Mouse (Mus musculus): Measurements from ENCODE around the gene Slc2a9. TPM values are rescaled to one million over a fixed set of nuclear protein-coding genes. Genes with fewer than 3 reads are reported as not detected.

Gene Slc2a9
- polyA plus RNA-seq, 1 experiment from 2014 or later = 2.7 TPM

GRCm38 (mm10) chr5:38538508-38538907 lies 35.6 kb upstream of the Slc2a9 start:
- in situ Hi-C loops (cut with MboI; ENCODE audit: low pct_unique_long_range_greater_than_20kb) = loop anchor here (25.0 kb wide), 1 partner anchor 1201 kb away; the partner anchor contains the start of genes Evc and Evc2
- no peak for TF ChIP-seq CTCF (IDR thresholded peaks at IDR 0.05)
- ChIA-PET POLR2A (interaction anchor here (0.8 to 1.0 kb wide), 2 partner anchors 22 to 25 kb away, joined by 3 read pairs; no protein-coding TSS in a partner anchor), CTCF (interaction anchor here (0.7 to 1.7 kb wide), 4 partner anchors 10 to 32 kb away, joined by 3 to 4 read pairs (median 4); no protein-coding TSS in a partner anchor)
- no peaks in the 10 kb centered on the region for H3K27me3 ChIP-seq
- ATAC-seq = no peak
- DNase-seq (ENCODE audit: low read depth, low spot score) = no peak

DNA sequence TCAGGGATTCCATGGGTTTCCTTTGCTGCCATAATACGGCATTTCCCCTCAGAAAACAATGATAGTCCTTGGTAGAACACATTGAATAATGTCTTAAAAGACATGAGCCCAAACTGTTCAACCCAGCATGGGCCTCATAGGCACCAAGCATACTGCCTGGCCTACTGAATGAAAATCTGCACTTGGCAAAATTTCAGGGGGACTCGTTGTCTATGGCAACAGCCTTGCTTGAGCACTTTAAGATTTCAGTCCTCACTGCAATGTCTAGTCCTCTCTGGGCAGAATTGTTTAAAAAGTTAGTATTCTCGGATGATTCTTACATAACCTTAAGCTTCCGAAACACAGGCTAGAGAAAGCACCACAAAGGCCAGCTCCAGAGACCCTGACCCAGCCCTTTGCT lies 34.9 kb upstream of the Slc2a9 start:
- ChIA-PET CTCF (interaction anchor here (0.7 to 1.7 kb wide), 4 partner anchors 9 to 33 kb away, joined by 3 to 4 read pairs (median 4); no protein-coding TSS in a partner anchor), POLR2A (interaction anchor here (0.8 kb wide), 1 partner anchor 24 kb away, joined by 3 read pairs; no protein-coding TSS in a partner anchor)
- no peak for TF ChIP-seq CTCF (IDR thresholded peaks at IDR 0.05)
- no peaks in the 10 kb centered on the region for H3K27me3 ChIP-seq
- DNase-seq (ENCODE audit: low read depth, low spot score) (no peak), ATAC-seq (no peak)
- in situ Hi-C loops (cut with MboI; ENCODE audit: low pct_unique_long_range_greater_than_20kb) = loop anchor here (25.0 kb wide), 1 partner anchor 1201 kb away; the partner anchor contains the start of genes Evc and Evc2

DNA sequence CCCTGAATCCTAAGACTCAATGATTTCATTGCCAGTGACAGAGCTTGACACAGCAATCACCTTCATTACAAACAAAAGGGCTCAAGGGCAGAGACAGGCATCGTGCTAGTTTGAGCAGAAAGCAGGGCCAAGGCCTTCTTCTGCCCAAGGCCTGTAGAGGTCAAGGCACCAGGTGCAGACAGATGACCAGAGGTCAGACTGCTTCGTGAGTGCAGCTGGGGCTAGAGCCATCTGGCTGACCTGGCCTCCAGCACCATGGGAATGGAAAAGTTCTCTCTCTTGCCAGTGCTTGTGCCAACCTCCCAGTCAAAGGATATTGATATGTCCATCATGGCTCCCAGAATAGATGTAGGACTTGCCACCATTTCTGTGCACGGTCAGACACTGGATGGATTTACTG lies 33.9 kb upstream of the Slc2a9 start:
- in situ Hi-C loops (cut with MboI; ENCODE audit: low pct_unique_long_range_greater_than_20kb) = loop anchor here (25.0 kb wide), 1 partner anchor 1200 kb away; the partner anchor contains the start of genes Evc and Evc2
- POLR2A ChIA-PET = no interaction called here
- TF ChIP-seq CTCF (IDR thresholded peaks at IDR 0.05) = no peak
- CTCF ChIA-PET = interaction anchor here (1.2 kb wide), 1 partner anchor 8 kb away, joined by 4 read pairs; no protein-coding TSS in a partner anchor
- no peaks in the 10 kb centered on the region for H3K27me3 ChIP-seq
- ATAC-seq (no peak), DNase-seq (ENCODE audit: low read depth, low spot score) (no peak)

GRCm38 (mm10) chr5:38532084-38532483 lies 29.1 kb upstream of the Slc2a9 start:
- H3K27me3 ChIP-seq = no peaks in the 10 kb centered on the region
- POLR2A ChIA-PET = interaction anchor here (0.9 kb wide), 1 partner anchor 38 kb away, joined by 4 read pairs; no protein-coding TSS in a partner anchor
- in situ Hi-C loops (cut with MboI; ENCODE audit: low pct_unique_long_range_greater_than_20kb) = loop anchor here (25.0 kb wide), 1 partner anchor 1195 kb away; the partner anchor contains the start of genes Evc and Evc2
- no peak for TF ChIP-seq CTCF (IDR thresholded peaks at IDR 0.05)
- CTCF ChIA-PET = interaction anchor here (1.1 to 3.5 kb wide), 4 partner anchors 10 to 52 kb away, joined by 3 to 18 read pairs (median 4); no protein-coding TSS in a partner anchor
- ATAC-seq = no peak
- DNase-seq (ENCODE audit: low read depth, low spot score) = no peak

GRCm38 (mm10) chr5:38529724-38530428 lies 26.9 kb upstream of the Slc2a9 start:
- DNase-seq (ENCODE audit: low read depth, low spot score) (no peak), ATAC-seq (peak; percentile 45)
- no peaks in the 10 kb centered on the region for H3K27me3 ChIP-seq
- in situ Hi-C loops (cut with MboI; ENCODE audit: low pct_unique_long_range_greater_than_20kb) = loop anchor here (25.0 kb wide), 1 partner anchor 1193 kb away; the partner anchor contains the start of genes Evc and Evc2
- ChIA-PET CTCF (interaction anchor here (0.8 to 1.6 kb wide), 4 partner anchors 16 to 38 kb away, joined by 3 read pairs; no protein-coding TSS in a partner anchor), POLR2A (no interaction called here)
- no peak for TF ChIP-seq CTCF (IDR thresholded peaks at IDR 0.05)

GRCm38 (mm10) chr5:38522977-38523376 lies 20.0 kb upstream of the Slc2a9 start:
- no peak for TF ChIP-seq CTCF (IDR thresholded peaks at IDR 0.05)
- no peaks in the 10 kb centered on the region for H3K27me3 ChIP-seq
- CTCF ChIA-PET = interaction anchor here (1.2 to 2.3 kb wide), 3 partner anchors 9 to 215 kb away, joined by 4 to 7 read pairs (median 5); no protein-coding TSS in a partner anchor
- no peak for DNase-seq (ENCODE audit: low read depth, low spot score)
- ATAC-seq = no peak
- POLR2A ChIA-PET = no interaction called here
- in situ Hi-C loops (cut with MboI; ENCODE audit: low pct_unique_long_range_greater_than_20kb) = no loop called here

GRCm38 (mm10) chr5:38520838-38521237 lies 17.9 kb upstream of the Slc2a9 start:
- ATAC-seq (no peak), DNase-seq (ENCODE audit: low read depth, low spot score) (no peak)
- POLR2A ChIA-PET = no interaction called here
- in situ Hi-C loops (cut with MboI; ENCODE audit: low pct_unique_long_range_greater_than_20kb) = no loop called here
- no peak for TF ChIP-seq CTCF (IDR thresholded peaks at IDR 0.05)
- CTCF ChIA-PET = no interaction called here
- no peaks in the 10 kb centered on the region for H3K27me3 ChIP-seq

DNA sequence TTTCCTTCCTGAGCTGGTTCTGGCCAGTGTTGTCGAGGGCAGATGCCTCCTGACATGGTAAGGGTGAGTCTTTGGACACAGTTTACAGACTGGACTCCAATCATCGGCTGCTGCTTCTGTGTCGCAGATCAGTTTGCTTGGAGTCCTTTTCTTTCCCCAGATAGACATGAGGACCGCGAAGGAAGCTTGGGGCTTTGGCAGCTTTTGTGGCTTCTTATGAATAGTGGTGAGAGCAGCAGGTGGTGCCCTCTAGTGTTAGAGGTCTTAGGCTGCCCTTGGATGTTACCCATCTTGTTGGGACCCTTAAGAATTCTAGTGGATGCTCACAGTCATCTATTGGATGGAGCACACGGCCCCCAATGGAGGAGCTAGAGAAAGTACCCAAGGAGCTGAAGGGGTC lies 13.3 kb upstream of the Slc2a9 start:
- no peaks in the 10 kb centered on the region for H3K27me3 ChIP-seq
- no peak for ATAC-seq
- TF ChIP-seq CTCF (IDR thresholded peaks at IDR 0.05) = peak; percentile 72
- in situ Hi-C loops (cut with MboI; ENCODE audit: low pct_unique_long_range_greater_than_20kb) = no loop called here
- ChIA-PET POLR2A (no interaction called here), CTCF (interaction anchor here (0.7 to 3.7 kb wide), 20 partner anchors 9 to 209 kb away, joined by 3 to 19 read pairs (median 4); no protein-coding TSS in a partner anchor)
- no peak for DNase-seq (ENCODE audit: low read depth, low spot score)

DNA sequence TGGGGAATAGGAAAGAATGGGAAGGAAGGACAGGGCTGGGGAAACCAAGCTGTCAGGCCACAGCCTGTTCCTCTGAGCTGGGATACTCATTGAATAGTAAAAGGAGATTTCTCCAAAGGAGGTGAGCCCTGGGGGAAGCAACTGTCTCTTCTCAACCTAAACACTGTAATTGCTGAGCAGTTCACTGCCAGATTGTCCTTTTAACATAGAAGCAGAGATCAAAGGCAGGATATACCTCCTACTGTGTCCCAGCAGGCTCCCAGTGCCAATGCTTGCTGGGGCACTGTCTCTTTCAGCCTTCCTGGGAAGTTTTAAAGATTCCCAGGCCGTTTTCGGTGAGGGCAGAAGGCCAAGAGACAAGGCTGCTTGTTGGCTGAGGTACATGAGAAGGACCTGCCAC lies 10.0 kb upstream of the Slc2a9 start:
- ChIA-PET CTCF (interaction anchor here (0.9 to 2.3 kb wide), 4 partner anchors 11 to 205 kb away, joined by 3 to 8 read pairs (median 4); no protein-coding TSS in a partner anchor), POLR2A (interaction anchor here (1.0 to 1.3 kb wide), 2 partner anchors 9 to 25 kb away, joined by 3 to 5 read pairs; no protein-coding TSS in a partner anchor)
- no peak for DNase-seq (ENCODE audit: low read depth, low spot score)
- no peaks in the 10 kb centered on the region for H3K27me3 ChIP-seq
- in situ Hi-C loops (cut with MboI; ENCODE audit: low pct_unique_long_range_greater_than_20kb) = no loop called here
- ATAC-seq = no peak
- no peak for TF ChIP-seq CTCF (IDR thresholded peaks at IDR 0.05)

- TF ChIP-seq CTCF (IDR thresholded peaks at IDR 0.05) = no peak
- ChIA-PET POLR2A (no interaction called here), CTCF (no interaction called here)
- no peaks in the 10 kb centered on the region for H3K27me3 ChIP-seq
- no peak for DNase-seq (ENCODE audit: low read depth, low spot score)
- in situ Hi-C loops (cut with MboI; ENCODE audit: low pct_unique_long_range_greater_than_20kb) = no loop called here
- no peak for ATAC-seq
Measured at GRCm38 (mm10) chr5:38509568-38509967, 6.6 kb upstream of the Slc2a9 start.

- ChIA-PET POLR2A (no interaction called here), CTCF (interaction anchor here (3.2 kb wide), 1 partner anchor 10 kb away, joined by 15 read pairs; no protein-coding TSS in a partner anchor)
- in situ Hi-C loops (cut with MboI; ENCODE audit: low pct_unique_long_range_greater_than_20kb) = no loop called here
- ATAC-seq = no peak
- no peak for DNase-seq (ENCODE audit: low read depth, low spot score)
- H3K27me3 ChIP-seq = no peaks in the 10 kb centered on the region
- no peak for TF ChIP-seq CTCF (IDR thresholded peaks at IDR 0.05)
Measured at GRCm38 (mm10) chr5:38505435-38505765, 2.5 kb upstream of the Slc2a9 start.

Measured in Patski (cell line).